Mouse (Mus musculus) adrenal gland, postnatal 0 days (tissue): ENCODE results near the gene Apoa4. TPM values are rescaled to one million over a fixed set of nuclear protein-coding genes. Genes with fewer than 3 reads are reported as not detected.

ENCODE experiments used
- polyA plus RNA-seq: library from polyadenylated mRNA; unstranded; fragments of >200 nt; fragmentation: Nextera tagmentation; extraction: Ambion mirVana; gene quantifications from 2 replicates; pipeline ENCODE4 v1.2.1, GENCODE M21; 2015

The Apoa4 gene
- 25.9 and 79.2 TPM in 2 replicates for polyA plus RNA-seq

GRCm38 (mm10) chr9:46240526-46241153, at the start of gene Apoa4:
Apoa4 (plus strand) TSS chr9:46240696.

GRCm38 (mm10) chr9:46228491-46228890, 12.0 kb upstream of the Apoa4 start, which contains the start of gene Apoa1:
Apoa1 (plus strand) TSS chr9:46228580.

GRCm38 (mm10) chr9:46235596-46235648, 5.1 kb upstream of the Apoa4 start, which contains the start of gene Apoc3:
Apoc3 (minus strand) TSS chr9:46235636.

GRCm38 (mm10) chr9:46268343-46268873, 27.9 kb downstream of the Apoa4 start, which contains the start of gene Apoa5:
Apoa5 (plus strand) TSS chr9:46268633.

GRCm38 (mm10) chr9:46272677-46273454, 32.4 kb downstream of the Apoa4 start, which contains the start of gene Zpr1:
Zpr1 (plus strand) TSS chr9:46273064.

GRCm38 (mm10) chr9:46282631-46283436, 42.3 kb downstream of the Apoa4 start, which contains the start of gene Bud13:
Bud13 (plus strand) TSS chr9:46283008.

Other genes starting within 250 kb of the Apoa4 start
- 117 and 120 TPM in 2 replicates for gene Pafah1b2, start 228.0 kb upstream of the Apoa4 start, polyA plus RNA-seq
- gene Sik3, start 227.9 kb upstream of the Apoa4 start, polyA plus RNA-seq: 9.4 and 10.3 TPM in 2 replicates
- gene Apoa1, start 12.1 kb upstream of the Apoa4 start, polyA plus RNA-seq: 594 and 918 TPM in 2 replicates
- 20.8 and 41.9 TPM in 2 replicates for gene Apoc3, start 5.1 kb upstream of the Apoa4 start, polyA plus RNA-seq
- gene Apoa5, start 27.9 kb downstream of the Apoa4 start, polyA plus RNA-seq: 20.8 and 25.8 TPM in 2 replicates
- gene Zpr1, start 32.4 kb downstream of the Apoa4 start, polyA plus RNA-seq: 26.6 and 41.4 TPM in 2 replicates
- gene Bud13, start 42.3 kb downstream of the Apoa4 start, polyA plus RNA-seq: 8.6 and 10.0 TPM in 2 replicates
- gene 4931429L15Rik, start 79.3 kb downstream of the Apoa4 start, polyA plus RNA-seq: not detected in 2 replicates